Mouse (Mus musculus): ENCODE results near the gene Usp36.

GRCm38 (mm10) chr11:118239281-118240198 is 50.5 kb downstream of the Usp36 start:
- no peak for TF ChIP-seq POLR2A (IDR thresholded peaks at IDR 0.05; ENCODE audit: insufficient read depth, low read length)
- TF ChIP-seq CTCF (IDR thresholded peaks at IDR 0.05; ENCODE audit: low read depth, low read length): no peak
